Mouse (Mus musculus) myocyte (in vitro differentiated cells): ENCODE results near the gene Cog4. TPM values are rescaled to one million over a fixed set of nuclear protein-coding genes. Genes with fewer than 3 reads are reported as not detected.

ENCODE experiments used
- H3K27me3 ChIP-seq: one replicate; pipeline ENCODE4 v1.6.1; 2011; ENCODE audit not compliant: control insufficient read depth, insufficient read depth, insufficient read length
- H3K36me3 ChIP-seq: one replicate; pipeline ENCODE4 v1.6.1; 2011; ENCODE audit not compliant: control insufficient read depth, insufficient read depth
- H3K4me2 ChIP-seq: one replicate; pipeline ENCODE4 v1.6.1; 2011; ENCODE audit warnings: low read depth, control low read depth
- H3K4me3 ChIP-seq: one replicate; pipeline ENCODE4 v1.5.1; 2011; ENCODE audit warnings: mild to moderate bottlenecking, control low read depth, moderate library complexity
- H3K79me2 ChIP-seq: one replicate; pipeline ENCODE4 v1.6.1; 2011; ENCODE audit not compliant: control insufficient read depth, insufficient read depth
- H3ac ChIP-seq: one replicate; pipeline ENCODE4 v1.6.1; 2011; ENCODE audit not compliant: control insufficient read depth, insufficient read length
- CEBPB ChIP-seq: IDR thresholded peaks from 2 replicates; pipeline ENCODE4 v1.6.1; 2011; ENCODE audit warnings: mild to moderate bottlenecking, moderate library complexity; ENCODE audit not compliant: poor library complexity, insufficient read depth, severe bottlenecking
- E2F4 ChIP-seq: IDR thresholded peaks from one replicate; pipeline ENCODE4 v1.6.1; 2011; ENCODE audit warnings: mild to moderate bottlenecking, control low read depth, moderate library complexity; ENCODE audit not compliant: insufficient read depth
- MAX ChIP-seq: IDR thresholded peaks from one replicate; pipeline ENCODE4 v1.6.1; 2011; ENCODE audit warnings: low read depth, mild to moderate bottlenecking, control low read depth
- MYOD1 ChIP-seq, 3 experiments: IDR thresholded peaks; one replicate each; pipeline ENCODE4 v1.6.1; 2011; ENCODE audit warnings: control low read depth in 2 of 3, low read depth in 2 of 3, mild to moderate bottlenecking in 2 of 3, moderate library complexity in 1 of 3; ENCODE audit not compliant: insufficient read length in 2 of 3, control insufficient read depth in 1 of 3
- MYOG ChIP-seq, 3 experiments: IDR thresholded peaks; one replicate each; pipeline ENCODE4 v1.6.1; 2011; ENCODE audit warnings: control low read depth in 2 of 3, low read depth in 2 of 3, mild to moderate bottlenecking in 2 of 3; ENCODE audit not compliant: insufficient read length in 2 of 3, control insufficient read depth in 1 of 3, insufficient read depth in 1 of 3
- POLR2A ChIP-seq: IDR thresholded peaks from one replicate; pipeline ENCODE4 v1.6.1; 2011; ENCODE audit warnings: low read depth, mild to moderate bottlenecking, control low read depth, moderate library complexity; ENCODE audit not compliant: insufficient read length
- POLR2AphosphoS2 ChIP-seq: IDR thresholded peaks from one replicate; pipeline ENCODE4 v1.6.1; 2011; ENCODE audit warnings: low read depth, control low read depth; ENCODE audit not compliant: insufficient read length
- REST ChIP-seq: IDR thresholded peaks from one replicate; pipeline ENCODE4 v1.6.1; 2011; ENCODE audit warnings: mild to moderate bottlenecking, control low read depth, moderate library complexity; ENCODE audit not compliant: insufficient read depth, insufficient read length
- SRF ChIP-seq: IDR thresholded peaks from one replicate; pipeline ENCODE4 v1.6.1; 2011; ENCODE audit warnings: low read depth; ENCODE audit not compliant: control insufficient read depth, insufficient read length
- TCF12 ChIP-seq: IDR thresholded peaks from one replicate; pipeline ENCODE4 v1.6.1; 2011; ENCODE audit warnings: mild to moderate bottlenecking, control low read depth; ENCODE audit not compliant: poor library complexity, insufficient read depth, severe bottlenecking
- TCF3 ChIP-seq: IDR thresholded peaks from one replicate; pipeline ENCODE4 v1.6.1; 2011; ENCODE audit warnings: low read depth, control low read depth; ENCODE audit not compliant: insufficient read length
- USF1 ChIP-seq: IDR thresholded peaks from one replicate; pipeline ENCODE4 v1.6.1; 2011; ENCODE audit warnings: low read depth, mild to moderate bottlenecking, control low read depth, moderate library complexity
- polyA plus RNA-seq: library from polyadenylated mRNA; unstranded; fragments of >200 nt; fragmentation: generic; extraction: Trizol; gene quantifications from one replicate; pipeline ENCODE4 v1.2.1, GENCODE M21; 2012; ENCODE audit warnings: missing spikeins

The Cog4 gene
- polyA plus RNA-seq, 1 experiment: 71.6 TPM

DNA sequence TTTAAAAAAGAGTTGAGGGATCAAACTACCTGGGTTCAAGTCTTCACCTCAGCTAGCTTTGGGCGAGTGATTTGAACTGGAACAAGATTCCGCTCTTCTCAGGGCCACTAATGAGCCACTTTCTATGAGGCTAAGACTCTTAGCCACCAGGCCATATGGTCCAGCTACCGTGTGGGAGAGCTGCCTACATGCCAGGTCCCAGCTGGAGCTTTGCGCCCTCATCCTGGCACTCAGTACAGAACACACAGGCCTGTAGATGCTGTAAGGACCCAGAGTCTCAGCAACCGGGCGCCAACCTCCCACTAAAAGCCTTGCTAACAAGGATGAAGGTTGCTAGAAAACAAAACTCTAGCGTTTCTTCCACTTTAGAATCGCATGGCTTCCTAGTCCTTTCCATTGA is 42.0 kb downstream of the Cog4 start:
- Histone ChIP-seq H3K27me3 (no peaks in the 10 kb centered on the region), H3K4me3 (no peak overlapping the region), H3K79me2 (no peaks in the 10 kb centered on the region), H3ac (no peak overlapping the region), H3K36me3 (no peaks in the 10 kb centered on the region), H3K4me2 (no peak overlapping the region)
- TF ChIP-seq SRF (no peak), E2F4 (no peak), REST (no peak), POLR2AphosphoS2 (no peak), POLR2A (no peak), MYOD1 (IDR thresholded peaks at IDR 0.05; ENCODE audit: control insufficient read depth in 1 of 3, insufficient read length in 2 of 3, low read depth in 2 of 3) (no peak), MAX (no peak), USF1 (no peak), CEBPB (no peak), TCF3 (no peak), TCF12 (no peak), MYOG (IDR thresholded peaks at IDR 0.05; ENCODE audit: control insufficient read depth in 1 of 3, insufficient read depth in 1 of 3, insufficient read length in 2 of 3, low read depth in 2 of 3) (no peak)

DNA sequence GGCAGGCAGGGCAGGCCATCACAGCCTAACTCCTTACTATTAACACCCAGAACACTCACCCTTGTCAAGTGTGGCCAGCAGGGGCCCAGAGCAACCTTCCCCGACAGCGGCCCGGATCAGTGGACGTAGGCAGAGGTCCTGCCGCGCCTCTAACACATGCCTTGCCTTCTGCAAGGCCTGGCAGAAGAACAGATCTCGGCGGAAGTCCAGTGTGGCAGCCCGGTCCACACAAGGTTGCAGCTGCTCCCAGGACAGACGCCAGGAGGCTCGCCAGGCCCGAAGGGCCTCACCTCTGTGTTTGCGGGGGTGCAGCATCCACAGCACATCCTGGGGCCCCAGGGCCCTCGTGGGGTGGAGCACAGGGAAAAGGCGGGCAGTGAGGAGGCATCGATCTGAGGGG is 42.5 kb downstream of the Cog4 start:
- Histone ChIP-seq H3K36me3 (no peaks in the 10 kb centered on the region), H3K79me2 (no peaks in the 10 kb centered on the region), H3K4me3 (no peak overlapping the region), H3ac (no peak overlapping the region), H3K27me3 (no peaks in the 10 kb centered on the region), H3K4me2 (no peak overlapping the region)
- no peak for TF ChIP-seq USF1
- no peak for TF ChIP-seq POLR2AphosphoS2

DNA sequence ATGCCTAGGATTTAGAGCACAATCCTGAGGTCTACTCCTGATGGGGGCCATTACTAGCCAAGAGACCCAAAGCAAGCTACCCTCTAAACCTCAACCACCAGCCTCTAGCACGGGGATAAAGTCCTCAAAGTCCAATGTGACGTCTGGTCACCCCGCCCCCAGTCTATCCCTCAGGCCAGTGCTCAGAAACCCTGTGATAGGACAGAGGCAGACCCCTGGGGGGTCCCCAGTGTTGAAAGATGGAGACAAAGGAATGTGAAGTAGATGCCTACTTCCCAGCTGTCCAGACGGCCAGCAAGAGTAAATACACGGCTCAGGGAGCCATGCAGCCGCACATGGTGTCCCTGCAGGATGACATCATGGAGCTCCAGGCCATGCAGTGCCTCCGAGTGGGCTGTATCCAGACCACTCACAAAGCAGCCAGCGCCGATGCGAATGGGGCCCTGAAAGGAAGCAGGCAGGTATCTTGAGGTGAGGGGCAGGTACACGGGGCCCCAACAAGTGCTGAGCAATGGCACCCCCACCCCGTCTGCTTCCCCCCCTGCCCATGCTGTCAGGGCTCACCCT is 43.6 kb downstream of the Cog4 start:
- Histone ChIP-seq H3K4me3 (no peak overlapping the region), H3K79me2 (no peaks in the 10 kb centered on the region), H3K27me3 (no peaks in the 10 kb centered on the region), H3K4me2 (no peak overlapping the region), H3K36me3 (no peaks in the 10 kb centered on the region), H3ac (no peak overlapping the region)
- TF ChIP-seq REST: no peak
- TF ChIP-seq POLR2AphosphoS2: no peak
- TF ChIP-seq SRF: no peak
- TF ChIP-seq POLR2A: no peak
- TF ChIP-seq TCF3: no peak
- TF ChIP-seq CEBPB: no peak
- no peak for TF ChIP-seq MYOG (IDR thresholded peaks at IDR 0.05; ENCODE audit: control insufficient read depth in 1 of 3, insufficient read depth in 1 of 3, insufficient read length in 2 of 3, low read depth in 2 of 3)
- no peak for TF ChIP-seq TCF12
- no peak for TF ChIP-seq E2F4
- TF ChIP-seq USF1: no peak
- no peak for TF ChIP-seq MYOD1 (IDR thresholded peaks at IDR 0.05; ENCODE audit: control insufficient read depth in 1 of 3, insufficient read length in 2 of 3, low read depth in 2 of 3)
- no peak for TF ChIP-seq MAX

DNA sequence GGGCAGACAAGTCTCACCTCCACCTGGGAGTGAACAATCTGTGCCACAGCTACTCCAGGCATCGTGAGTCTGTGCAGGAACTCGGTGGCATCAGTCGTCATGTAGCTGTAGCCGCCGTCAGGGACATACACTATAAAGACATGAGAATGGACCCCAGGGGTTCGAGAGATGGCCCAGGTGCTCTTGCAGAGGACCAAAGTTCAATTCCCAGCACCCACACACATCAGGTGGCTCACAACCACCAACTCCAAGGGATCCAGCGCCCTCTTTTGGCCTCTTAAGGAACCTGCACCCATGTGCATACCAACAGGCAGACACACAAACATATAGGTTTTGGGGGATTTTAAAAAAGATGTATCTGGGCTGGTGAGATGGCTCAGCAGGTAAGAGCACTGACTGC is 45.6 kb downstream of the Cog4 start:
- no peaks in the 10 kb centered on the region for H3K79me2 ChIP-seq
- no peak overlapping the region for H3K4me3 ChIP-seq
- no peaks in the 10 kb centered on the region for H3K36me3 ChIP-seq
- H3ac ChIP-seq: no peak overlapping the region
- H3K27me3 ChIP-seq: no peaks in the 10 kb centered on the region
- no peak overlapping the region for H3K4me2 ChIP-seq
- TF ChIP-seq E2F4 (no peak), MYOG (IDR thresholded peaks at IDR 0.05; ENCODE audit: control insufficient read depth in 1 of 3, insufficient read depth in 1 of 3, insufficient read length in 2 of 3, low read depth in 2 of 3) (no peak), POLR2AphosphoS2 (no peak), MYOD1 (IDR thresholded peaks at IDR 0.05; ENCODE audit: control insufficient read depth in 1 of 3, insufficient read length in 2 of 3, low read depth in 2 of 3) (no peak)

DNA sequence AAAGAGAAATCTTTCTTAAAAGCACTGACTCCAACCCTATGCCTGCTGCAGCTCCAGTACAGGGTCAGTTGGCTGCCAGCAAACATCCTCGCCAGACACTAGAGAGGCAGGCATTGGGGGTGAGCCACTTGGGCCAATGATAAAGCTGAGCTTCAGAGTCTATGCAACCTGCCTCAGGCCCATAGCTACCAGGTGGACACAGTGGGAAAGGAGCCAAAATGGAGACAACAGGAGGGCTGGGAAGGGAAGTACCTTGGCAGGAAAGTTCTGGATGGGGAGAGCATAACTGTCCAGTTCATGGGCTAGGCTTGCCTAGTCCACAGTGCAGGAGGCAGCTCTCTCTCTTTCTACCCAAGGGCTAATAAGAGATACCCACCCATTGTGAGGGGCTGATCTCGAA is 46.5 kb downstream of the Cog4 start:
- Histone ChIP-seq H3K4me3 (no peak overlapping the region), H3ac (no peak overlapping the region), H3K79me2 (no peaks in the 10 kb centered on the region), H3K4me2 (no peak overlapping the region), H3K36me3 (no peaks in the 10 kb centered on the region), H3K27me3 (no peaks in the 10 kb centered on the region)
- TF ChIP-seq MYOD1 (IDR thresholded peaks at IDR 0.05; ENCODE audit: control insufficient read depth in 1 of 3, insufficient read length in 2 of 3, low read depth in 2 of 3) (no peak), SRF (no peak), E2F4 (no peak), TCF12 (no peak), TCF3 (no peak), MYOG (IDR thresholded peaks at IDR 0.05; ENCODE audit: control insufficient read depth in 1 of 3, insufficient read depth in 1 of 3, insufficient read length in 2 of 3, low read depth in 2 of 3) (no peak), CEBPB (no peak), POLR2AphosphoS2 (no peak), POLR2A (no peak), MAX (no peak), REST (no peak), USF1 (no peak)
